Mouse (Mus musculus): ENCODE results near the gene Snip1. TPM values are rescaled to one million over a fixed set of nuclear protein-coding genes. Genes with fewer than 3 reads are reported as not detected.

Gene Snip1
- total and polyA plus RNA-seq, 3 experiments, result 23.5 to 46.6 (median 25.8) TPM

DNA sequence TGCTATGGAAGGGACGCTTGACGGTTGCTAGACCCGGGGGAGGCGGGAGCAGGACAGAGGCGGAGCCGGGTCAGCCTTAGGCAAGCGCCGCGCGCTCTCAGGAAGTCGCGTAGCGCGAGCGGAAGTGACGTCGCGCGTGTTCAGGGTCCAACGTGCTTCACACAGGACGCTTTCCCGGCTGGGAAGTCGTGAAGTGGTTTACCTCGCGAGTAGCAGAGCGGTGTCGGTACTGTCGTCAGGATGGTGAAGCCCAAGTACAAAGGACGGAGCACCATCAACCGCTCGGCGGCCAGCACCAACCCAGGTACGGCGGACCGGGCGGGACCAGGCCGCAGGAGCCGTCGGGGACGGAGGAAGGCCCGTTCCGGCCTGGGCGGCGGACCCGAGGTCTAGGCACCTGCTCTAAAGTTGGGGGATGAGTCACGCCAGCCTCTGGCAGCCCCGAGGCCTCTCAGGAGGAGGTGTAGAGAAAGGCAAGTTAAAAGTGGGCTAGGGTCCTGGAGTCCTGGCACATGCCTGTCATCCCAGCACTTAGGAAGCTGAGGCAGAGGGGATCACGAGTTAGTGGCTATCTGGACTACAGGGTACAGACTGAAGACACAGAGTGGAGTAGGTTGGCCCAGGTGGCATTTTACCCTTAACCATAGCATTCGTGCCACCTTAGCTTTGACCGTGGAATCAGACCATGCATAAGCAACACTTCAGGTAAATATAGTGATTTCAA is 36.4 kb upstream of the Snip1 start:
- Histone ChIP-seq H3K9me3 (replicated peaks; ENCODE audit: low read length) (no peaks in the 10 kb centered on the region), H3K27ac (ENCODE audit: insufficient read depth, low read depth) (peak overlapping the region; percentile 50), H3K79me2 (replicated peaks; ENCODE audit: control insufficient read depth, extremely low read depth, insufficient read depth, poor library complexity, severe bottlenecking) (peaks cover 45% of the 10 kb centered on the region), H3K36me3 (replicated peaks in 1 of 2; ENCODE audit: control insufficient read depth in 1 of 2, insufficient read depth in 1 of 2, low read length in 1 of 2) (peaks cover 7 to 28% of the 10 kb centered on the region in 2 experiments), H3K9ac (ENCODE audit: insufficient read depth, low read depth) (peak overlapping the region; percentile 91), H3K4me1 (ENCODE audit: control insufficient read depth in 1 of 2, insufficient read depth in 2 of 2) (peaks cover 3 to 25% of the 10 kb centered on the region in 2 experiments; a peak in 3 of 4 replicates), H3K4me3 (replicated peaks in 1 of 3; ENCODE audit: low read depth in 2 of 3, low read length in 2 of 3, poor library complexity in 1 of 3) (peak overlapping the region; percentile 61 to 98 (median 96)), H3K27me3 (replicated peaks) (peaks cover 38% of the 10 kb centered on the region), H3K4me2 (ENCODE audit: insufficient read depth, low read depth, poor library complexity, severe bottlenecking) (peak overlapping the region; percentile 84)
- peak; percentile 91 for DNase-seq (ENCODE audit: extremely low read depth)
- in situ Hi-C loops (cut with MboI; ENCODE audit: low pct_ligation_motif_present, low pct_unique_long_range_greater_than_20kb, low sequenced_read_pairs) (no loop called here), dilution Hi-C loops (cut with MboI; ENCODE audit: extremely low pct_ligation_motif_present, extremely low pct_unique_long_range_greater_than_20kb, low sequenced_read_pairs) (no loop called here)
- TF ChIP-seq KAT2A (IDR thresholded peaks at IDR 0.05; ENCODE audit: insufficient replicate concordance, low read length), result peak; percentile 57; the same call in 1 of the 2 replicates
- TF ChIP-seq TCF12 (IDR thresholded peaks at IDR 0.05; ENCODE audit: low read depth, low read length), result peak; percentile 55; the same call in 1 of the 2 replicates
- no peak for TF ChIP-seq UBTF (IDR thresholded peaks at IDR 0.05; ENCODE audit: low read depth, low read length)
- peak; percentile 54 for TF ChIP-seq TBP (conservative IDR thresholded peaks at IDR 0.05; ENCODE audit: low read depth, low read length)
- peak; percentile 63; the same call in 1 of the 2 replicates for TF ChIP-seq ZMIZ1 (IDR thresholded peaks at IDR 0.05; ENCODE audit: low read depth, low read length)
- TF ChIP-seq POLR2AphosphoS2 (IDR thresholded peaks at IDR 0.05; ENCODE audit: low read depth, low read length), result peak; percentile 45; the same call in 1 of the 2 replicates
- peak; percentile 96 for TF ChIP-seq MXI1 (IDR thresholded peaks at IDR 0.05; ENCODE audit: low read depth, low read length)
- TF ChIP-seq NRF1 (IDR thresholded peaks at IDR 0.05; ENCODE audit: low read depth, low read length), result peak; percentile 77
- TF ChIP-seq E2F4 (IDR thresholded peaks at IDR 0.05; ENCODE audit: insufficient replicate concordance, low read depth, low read length), result peak; percentile 63; the same call in 1 of the 2 replicates
- TF ChIP-seq POLR2A (IDR thresholded peaks at IDR 0.05; ENCODE audit: low read depth, low read length), result peak; percentile 96
- TF ChIP-seq ZKSCAN1 (IDR thresholded peaks at IDR 0.05; ENCODE audit: borderline replicate concordance, low read depth, low read length), result no peak
- peak; percentile 83 for TF ChIP-seq HCFC1 (IDR thresholded peaks at IDR 0.05; ENCODE audit: low read depth, low read length)
- no peak for TF ChIP-seq RAD21 (IDR thresholded peaks at IDR 0.05; ENCODE audit: low read depth, low read length)
- TF ChIP-seq MEF2A (IDR thresholded peaks at IDR 0.05; ENCODE audit: borderline replicate concordance, low read depth, low read length), result peak; percentile 48; the same call in 1 of the 2 replicates
- TF ChIP-seq NELFE (IDR thresholded peaks at IDR 0.05; ENCODE audit: low read depth, low read length), result peak; percentile 94
- peak; percentile 90 for TF ChIP-seq MAX (IDR thresholded peaks at IDR 0.05; ENCODE audit: low read length)
- peak; percentile 92 for TF ChIP-seq SIN3A (IDR thresholded peaks at IDR 0.05; ENCODE audit: low read length)
- peak; percentile 76 for TF ChIP-seq ELF1 (IDR thresholded peaks at IDR 0.05; ENCODE audit: low read depth, low read length)
- peak; percentile 91; the same call in 1 of the 2 replicates for TF ChIP-seq MYC (IDR thresholded peaks at IDR 0.05; ENCODE audit: low read depth, low read length)
- no peak for TF ChIP-seq RCOR1 (conservative IDR thresholded peaks at IDR 0.05; ENCODE audit: low read depth, low read length)

All from CH12.LX (cell line).